Mouse (Mus musculus): ENCODE data around the gene 1700016C15Rik.

DNA sequence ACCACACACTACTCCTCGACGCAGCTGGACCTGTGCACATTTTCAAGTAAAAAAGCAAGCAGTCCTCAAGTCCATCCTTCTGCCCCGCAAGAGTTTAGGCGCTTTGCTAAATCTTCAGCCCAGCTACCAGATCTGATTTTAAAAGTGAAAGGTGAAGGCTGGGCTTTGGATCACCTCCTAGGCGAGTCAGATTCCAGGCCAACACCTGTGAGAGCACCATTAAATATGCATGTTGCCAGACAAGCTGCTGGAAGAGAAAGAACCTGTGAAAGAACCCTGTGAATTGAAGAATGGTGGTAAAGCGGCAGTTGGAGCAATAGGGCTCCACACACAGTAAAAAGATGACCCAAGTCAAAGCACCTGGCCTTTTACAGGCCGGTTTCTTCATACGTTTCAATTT lies 65.3 kb downstream of the 1700016C15Rik start:
- TF ChIP-seq CTCF (IDR thresholded peaks at IDR 0.05; ENCODE audit: insufficient read depth, low read depth, low read length) (no peak), POLR2A (IDR thresholded peaks at IDR 0.05; ENCODE audit: insufficient read depth, low read depth, low read length) (no peak)
